ENCODE assay signal across 17 mouse cellular contexts in the genomic region with DNA sequence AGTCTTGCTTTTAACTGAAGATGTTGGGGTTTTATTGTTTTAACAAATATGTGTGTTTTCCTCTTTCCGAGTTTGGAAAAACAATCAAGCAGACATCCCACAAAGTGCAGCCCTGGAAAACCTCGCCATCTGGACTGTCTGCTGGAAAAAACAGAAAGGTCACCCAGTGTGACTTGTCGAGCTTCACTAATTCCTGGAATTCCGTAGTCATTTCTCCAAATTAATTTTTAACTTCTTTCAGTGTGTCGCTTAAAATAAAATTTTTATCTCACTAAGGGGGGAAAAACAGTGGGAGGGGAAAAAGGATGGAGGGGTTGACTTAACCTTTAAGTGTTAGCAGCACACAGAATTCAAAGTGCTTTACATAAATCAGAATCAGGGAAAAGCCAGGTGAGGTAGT. TPM values are rescaled to one million over a fixed set of nuclear protein-coding genes. Genes with fewer than 3 reads are reported as not detected.
DNase-seq lines count a peak whose midpoint lies in the region; ATAC-seq lines count a peak whose summit lies in the region.
"Had no signal": no experiment of that assay in that cellular context is flagged by ENCODE, and none has a peak within 500 bp of the region (broad histone marks: within the 10 kb centered on the region; RNA-seq: fewer than 3 reads in every experiment).

No protein-coding gene starts in this region.

- H3K4me1 ChIP-seq in forebrain, embryonic 16.5 days (replicated peaks; ENCODE audit: control insufficient read depth, insufficient read depth, low read length), result no peaks in the 10 kb centered on the region; the same call in 1 of the 2 replicates
- H3K4me1 ChIP-seq: forebrain, embryonic 12.5 days had no signal

- no peak overlapping the region for H3K4me2 ChIP-seq in forebrain, embryonic 16.5 days (ENCODE audit: low read length)
- H3K4me2 ChIP-seq: forebrain, embryonic 12.5 days; midbrain, embryonic 11.5 days had no signal

- no peak overlapping the region for H3K27ac ChIP-seq in forebrain, embryonic 16.5 days (ENCODE audit: low read length)
- H3K27ac ChIP-seq: forebrain, embryonic 12.5 days had no signal

- ATAC-seq in forebrain, embryonic 16.5 days, result no peak

- 68% methylated on average over 5 of the region's 5 CpGs for WGBS in forebrain, embryonic 16.5 days

- DNase-seq in gastrocnemius, postnatal 14 days, result peak; percentile 27
- DNase-seq in gastrocnemius, adult 8-10 months (ENCODE audit: low spot score in 2 of 2), result no peak
- DNase-seq in Muller cell, postnatal 12 days (ENCODE audit: inconsistent ontology term), result peak; percentile 12
- peak; percentile 68 to 82 for DNase-seq in kidney, adult 8-10 months
- peak; percentile 69 to 81 for DNase-seq in kidney, postnatal 36 days
- no peak for DNase-seq in T-cell, adult 2 months (ENCODE audit: low spot score)
- no peak for DNase-seq in layer of hippocampus, adult 18-20 months (ENCODE audit: low spot score in 2 of 2)
- DNase-seq: adrenal gland, adult 2 months; B cell, adult 2 months; cerebellum, adult 11 months; lung, postnatal 10 days; thymus, postnatal 25 days had no signal

- intact Hi-C loops in gastrocnemius, postnatal 14 days (cut with DNase I; ENCODE audit: low total_unique reads), result no loop called here

- H3K4me3 ChIP-seq in forebrain, embryonic 16.5 days (replicated peaks; ENCODE audit: low read length), result no peak overlapping the region
- H3K4me3 ChIP-seq: forebrain, embryonic 12.5 days; myocyte had no signal

- peaks cover 4% of the 10 kb centered on the region; the same call in 1 of the 2 replicates for H3K9me3 ChIP-seq in forebrain, embryonic 16.5 days (ENCODE audit: control insufficient read depth, low read length)
- H3K9me3 ChIP-seq: forebrain, embryonic 12.5 days had no signal

- no peak overlapping the region for H3K9ac ChIP-seq in forebrain, embryonic 16.5 days (replicated peaks; ENCODE audit: low read depth, low read length)
- H3K9ac ChIP-seq: forebrain, embryonic 12.5 days had no signal

- H3K27me3 ChIP-seq in forebrain, embryonic 16.5 days (replicated peaks; ENCODE audit: control insufficient read depth, insufficient read depth, low read length), result no peaks in the 10 kb centered on the region
- H3K27me3 ChIP-seq: forebrain, embryonic 12.5 days had no signal

- H3K36me3 ChIP-seq in forebrain, embryonic 16.5 days (ENCODE audit: control insufficient read depth, insufficient read depth), result no peaks in the 10 kb centered on the region
- H3K36me3 ChIP-seq: forebrain, embryonic 12.5 days had no signal

RNA-seq across cellular contexts. Expression of a gene that starts 39.8 kb away (rescaled TPM):
- 1 to 10 TPM in 1 of 2 experiments, under 1 TPM in 1; 0.75 to 1.1 TPM for total RNA-seq in gastrocnemius, postnatal 14 days (2021)
- total RNA-seq in gastrocnemius, adult 8-10 months (2022), result under 1 TPM; 0.17 to 0.46 (median 0.33) TPM
- 10 to 100 TPM; 11.5 to 11.7 TPM for total RNA-seq in layer of hippocampus, adult 18-20 months (2021)
- 0.28 and 0.48 TPM in 2 replicates for polyA plus RNA-seq in forebrain, embryonic 16.5 days (2015; fragmentation: Nextera tagmentation; extraction: Ambion mirVana)
- total RNA-seq: common myeloid progenitor, adult 5-6 weeks had no signal
- polyA plus RNA-seq: myocyte had no signal

Comparison
In these comparisons a context has a peak if more than half of its experiments do, and no peak if none do; other contexts are left out.
1. DNase-seq: peak in gastrocnemius, postnatal 14 days (single experiment), Muller cell, postnatal 12 days (single experiment), kidney, adult 8-10 months (2 of 2) and kidney, postnatal 36 days (2 of 2); none in gastrocnemius, adult 8-10 months (0 of 2), T-cell, adult 2 months (single experiment) and layer of hippocampus, adult 18-20 months (0 of 2).
2. RNA of a gene that starts 39.8 kb away (total RNA-seq): 11.5 to 11.7 TPM in layer of hippocampus, adult 18-20 months; 0.75 to 1.1 TPM in gastrocnemius, postnatal 14 days and 0.17 to 0.46 TPM in gastrocnemius, adult 8-10 months; every median in the first group is over 4 times any median in the second.